Mouse (Mus musculus): ENCODE measurements at regions not wholly inside any gene's neighbourhood (a gene's known extent, or its start where the extent isn't known, plus 50 kb on each side); places are given as distances from the start of the nearest gene placed in this dataset.

DNA sequence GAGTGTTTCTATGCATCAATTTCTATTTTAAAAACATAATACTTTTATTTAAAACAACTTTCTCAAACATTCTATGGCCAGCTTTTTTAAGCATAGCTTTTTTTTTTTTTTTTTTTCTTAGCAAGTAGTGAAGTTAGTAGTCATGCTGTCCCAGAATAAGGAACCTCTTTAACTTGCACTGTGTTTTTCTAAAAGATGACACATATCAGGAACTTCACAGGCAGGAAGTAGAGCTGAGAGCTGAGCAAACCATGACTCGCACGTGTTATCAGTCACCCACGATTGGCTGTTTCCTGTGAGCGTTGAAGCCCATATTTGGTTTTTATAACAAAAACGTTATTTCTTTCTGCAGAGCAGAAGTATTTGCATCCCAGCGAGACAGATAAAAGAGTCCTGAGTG is 287.9 kb upstream of the Ube2e3 start:
- WGBS = 7% methylated on average over 6 of the region's 6 CpGs
- no peak for DNase-seq
- H3K36me3 ChIP-seq (ENCODE audit: control insufficient read depth, insufficient read depth, low read length) = no peaks in the 10 kb centered on the region

DNA sequence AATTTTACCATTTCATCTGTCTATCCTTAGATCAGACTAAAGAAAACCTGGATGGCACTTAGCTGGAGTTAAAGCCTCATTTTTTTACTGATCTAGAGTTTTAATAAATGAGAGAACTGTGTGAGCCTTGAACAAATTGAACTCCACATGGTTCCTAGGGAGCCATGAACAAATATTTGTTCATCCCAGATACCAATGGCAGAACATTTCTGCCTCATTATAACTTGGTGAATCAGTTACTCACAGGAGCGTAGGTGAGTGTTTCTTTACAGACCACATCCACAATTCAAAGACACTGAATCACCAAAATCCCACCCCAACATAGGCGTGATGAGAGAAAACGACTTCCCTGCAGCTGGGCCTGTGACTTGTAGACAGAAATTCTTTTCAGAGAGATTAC is 295.4 kb upstream of the Ube2e3 start:
- no peak for TF ChIP-seq CTCF (IDR thresholded peaks at IDR 0.05; ENCODE audit: borderline replicate concordance, control insufficient read depth, extremely low read depth, insufficient read depth, low read length, poor library complexity)
- TF ChIP-seq POLR2A (IDR thresholded peaks at IDR 0.05; ENCODE audit: control insufficient read depth, extremely low read depth, insufficient read depth, low read length, poor library complexity) = no peak
- no peaks in the 10 kb centered on the region for H3K36me3 ChIP-seq (ENCODE audit: control insufficient read depth, insufficient read depth, low read length)
- WGBS = 86% methylated on average over 3 of the region's 3 CpGs
- no peak overlapping the region for H3K27ac ChIP-seq (ENCODE audit: control insufficient read depth, insufficient read depth, low read length)
- no peak overlapping the region for H3K4me3 ChIP-seq (ENCODE audit: control insufficient read depth, insufficient read depth, low read length)
- H3K4me1 ChIP-seq (replicated peaks; ENCODE audit: control insufficient read depth, insufficient read depth, low read length) = no peaks in the 10 kb centered on the region
- DNase-seq = no peak
- no peaks in the 10 kb centered on the region for H3K27me3 ChIP-seq (ENCODE audit: control insufficient read depth, insufficient read depth, low read length)

More for the DNA sequence above, 287.9 kb upstream of the Ube2e3 start:
- Histone ChIP-seq H3K27me3 (ENCODE audit: control insufficient read depth, insufficient read depth, low read length) (no peaks in the 10 kb centered on the region), H3K4me1 (replicated peaks; ENCODE audit: control insufficient read depth, insufficient read depth, low read length) (no peaks in the 10 kb centered on the region), H3K4me3 (ENCODE audit: control insufficient read depth, insufficient read depth, low read length) (no peak overlapping the region), H3K27ac (ENCODE audit: control insufficient read depth, insufficient read depth, low read length) (no peak overlapping the region)
- TF ChIP-seq POLR2A (IDR thresholded peaks at IDR 0.05; ENCODE audit: control insufficient read depth, extremely low read depth, insufficient read depth, low read length, poor library complexity) = no peak

- H3K27me3 ChIP-seq (ENCODE audit: control insufficient read depth, insufficient read depth, low read length) = no peaks in the 10 kb centered on the region
- no peak for DNase-seq
- H3K4me3 ChIP-seq (ENCODE audit: control insufficient read depth, insufficient read depth, low read length) = no peak overlapping the region
- no peaks in the 10 kb centered on the region for H3K4me1 ChIP-seq (replicated peaks; ENCODE audit: control insufficient read depth, insufficient read depth, low read length)
- 88% methylated on average over 1 of the region's 1 CpGs for WGBS
- no peak overlapping the region for H3K27ac ChIP-seq (ENCODE audit: control insufficient read depth, insufficient read depth, low read length)
- no peaks in the 10 kb centered on the region for H3K36me3 ChIP-seq (ENCODE audit: control insufficient read depth, insufficient read depth, low read length)
- TF ChIP-seq CTCF (IDR thresholded peaks at IDR 0.05; ENCODE audit: borderline replicate concordance, control insufficient read depth, extremely low read depth, insufficient read depth, low read length, poor library complexity) (no peak), POLR2A (IDR thresholded peaks at IDR 0.05; ENCODE audit: control insufficient read depth, extremely low read depth, insufficient read depth, low read length, poor library complexity) (no peak)
Observed at GRCm38 (mm10) chr2:78558128-78558527, 309.8 kb upstream of the Ube2e3 start.

GRCm38 (mm10) chr2:78551085-78551484 is 316.8 kb upstream of the Ube2e3 start:
- DNase-seq = no peak
- Histone ChIP-seq H3K27me3 (ENCODE audit: control insufficient read depth, insufficient read depth, low read length) (no peaks in the 10 kb centered on the region), H3K4me1 (replicated peaks; ENCODE audit: control insufficient read depth, insufficient read depth, low read length) (no peaks in the 10 kb centered on the region), H3K27ac (ENCODE audit: control insufficient read depth, insufficient read depth, low read length) (no peak overlapping the region), H3K4me3 (ENCODE audit: control insufficient read depth, insufficient read depth, low read length) (no peak overlapping the region), H3K36me3 (ENCODE audit: control insufficient read depth, insufficient read depth, low read length) (no peaks in the 10 kb centered on the region)
- no peak for TF ChIP-seq CTCF (IDR thresholded peaks at IDR 0.05; ENCODE audit: borderline replicate concordance, control insufficient read depth, extremely low read depth, insufficient read depth, low read length, poor library complexity)
- no peak for TF ChIP-seq POLR2A (IDR thresholded peaks at IDR 0.05; ENCODE audit: control insufficient read depth, extremely low read depth, insufficient read depth, low read length, poor library complexity)
- 92% methylated on average over 4 of the region's 4 CpGs for WGBS

- Histone ChIP-seq H3K36me3 (ENCODE audit: control insufficient read depth, insufficient read depth, low read length) (no peaks in the 10 kb centered on the region), H3K27ac (ENCODE audit: control insufficient read depth, insufficient read depth, low read length) (no peak overlapping the region), H3K27me3 (ENCODE audit: control insufficient read depth, insufficient read depth, low read length) (no peaks in the 10 kb centered on the region), H3K4me3 (ENCODE audit: control insufficient read depth, insufficient read depth, low read length) (no peak overlapping the region), H3K4me1 (replicated peaks; ENCODE audit: control insufficient read depth, insufficient read depth, low read length) (no peaks in the 10 kb centered on the region)
- DNase-seq = no peak
- TF ChIP-seq POLR2A (IDR thresholded peaks at IDR 0.05; ENCODE audit: control insufficient read depth, extremely low read depth, insufficient read depth, low read length, poor library complexity) = no peak
- no peak for TF ChIP-seq CTCF (IDR thresholded peaks at IDR 0.05; ENCODE audit: borderline replicate concordance, control insufficient read depth, extremely low read depth, insufficient read depth, low read length, poor library complexity)
- 86% methylated on average over 4 of the region's 4 CpGs for WGBS
Observed at GRCm38 (mm10) chr2:78548683-78549467, 319.0 kb upstream of the Ube2e3 start.

GRCm38 (mm10) chr2:78547286-78547685 is 320.6 kb upstream of the Ube2e3 start:
- H3K4me1 ChIP-seq (replicated peaks; ENCODE audit: control insufficient read depth, insufficient read depth, low read length) = no peaks in the 10 kb centered on the region
- no peaks in the 10 kb centered on the region for H3K36me3 ChIP-seq (ENCODE audit: control insufficient read depth, insufficient read depth, low read length)
- WGBS = 92% methylated on average over 4 of the region's 4 CpGs
- H3K27me3 ChIP-seq (ENCODE audit: control insufficient read depth, insufficient read depth, low read length) = no peaks in the 10 kb centered on the region
- no peak for DNase-seq
- no peak overlapping the region for H3K4me3 ChIP-seq (ENCODE audit: control insufficient read depth, insufficient read depth, low read length)
- no peak overlapping the region for H3K27ac ChIP-seq (ENCODE audit: control insufficient read depth, insufficient read depth, low read length)
- no peak for TF ChIP-seq POLR2A (IDR thresholded peaks at IDR 0.05; ENCODE audit: control insufficient read depth, extremely low read depth, insufficient read depth, low read length, poor library complexity)
- TF ChIP-seq CTCF (IDR thresholded peaks at IDR 0.05; ENCODE audit: borderline replicate concordance, control insufficient read depth, extremely low read depth, insufficient read depth, low read length, poor library complexity) = no peak

GRCm38 (mm10) chr2:78540422-78540821 is 327.5 kb upstream of the Ube2e3 start:
- no peak overlapping the region for H3K4me3 ChIP-seq (ENCODE audit: control insufficient read depth, insufficient read depth, low read length)
- no peaks in the 10 kb centered on the region for H3K27me3 ChIP-seq (ENCODE audit: control insufficient read depth, insufficient read depth, low read length)
- no peaks in the 10 kb centered on the region for H3K4me1 ChIP-seq (replicated peaks; ENCODE audit: control insufficient read depth, insufficient read depth, low read length)
- no peak for TF ChIP-seq CTCF (IDR thresholded peaks at IDR 0.05; ENCODE audit: borderline replicate concordance, control insufficient read depth, extremely low read depth, insufficient read depth, low read length, poor library complexity)
- TF ChIP-seq POLR2A (IDR thresholded peaks at IDR 0.05; ENCODE audit: control insufficient read depth, extremely low read depth, insufficient read depth, low read length, poor library complexity) = no peak
- no peak for DNase-seq
- WGBS = 73% methylated on average over 3 of the region's 3 CpGs
- H3K27ac ChIP-seq (ENCODE audit: control insufficient read depth, insufficient read depth, low read length) = no peak overlapping the region
- H3K36me3 ChIP-seq (ENCODE audit: control insufficient read depth, insufficient read depth, low read length) = no peaks in the 10 kb centered on the region

Measured in thymus, adult 2 months (tissue).